8 mouse cellular contexts compared by ENCODE assay signal in the genomic region with DNA sequence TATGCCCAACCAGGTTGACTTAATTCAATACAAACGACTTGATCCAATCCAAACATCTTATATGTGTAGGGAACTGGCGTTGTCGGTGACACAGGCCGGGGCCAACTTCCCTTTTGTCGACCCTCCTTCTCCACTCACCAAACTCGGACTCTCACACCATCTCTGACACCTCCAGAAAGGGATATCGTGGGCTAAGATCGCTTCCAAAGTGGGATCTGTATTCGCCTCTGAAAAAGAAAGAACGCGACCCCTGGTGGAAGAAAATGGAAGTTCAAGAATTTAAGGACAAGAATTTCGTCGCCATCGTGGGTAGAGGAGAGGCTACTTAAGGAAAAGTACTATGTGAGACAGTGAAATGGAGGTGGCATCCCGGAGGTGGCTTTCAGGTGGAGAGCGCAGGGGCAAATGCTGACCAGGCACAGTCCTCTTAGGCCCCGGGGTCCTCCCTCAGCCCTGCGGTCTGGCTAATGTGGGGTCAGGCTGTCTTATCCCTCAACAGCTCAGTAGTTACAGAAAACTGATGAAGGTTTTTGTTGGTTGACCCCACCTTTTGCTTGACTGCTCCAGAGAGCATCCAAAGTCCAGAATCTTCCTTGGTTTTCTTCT. TPM values are rescaled to one million over a fixed set of nuclear protein-coding genes. Genes with fewer than 3 reads are reported as not detected.
DNase-seq lines count a peak whose midpoint lies in the region; ATAC-seq and TF ChIP-seq lines count a peak whose summit lies in the region.

No protein-coding gene starts in this region.

- peak overlapping the region; percentile 51 for H3K4me2 ChIP-seq in liver, embryonic 13.5 days
- no peak overlapping the region for H3K4me2 ChIP-seq in neural tube, embryonic 12.5 days (replicated peaks)

- no peak overlapping the region for H3K27ac ChIP-seq in cortical plate, adult 2 months (ENCODE audit: insufficient read depth, low read length)
- H3K27ac ChIP-seq in kidney, adult 2 months (ENCODE audit: insufficient read depth, low read depth, low read length) = no peak overlapping the region
- no peak overlapping the region for H3K27ac ChIP-seq in liver, embryonic 13.5 days
- no peak overlapping the region for H3K27ac ChIP-seq in neural tube, embryonic 12.5 days

- no peaks in the 10 kb centered on the region for H3K9me3 ChIP-seq in liver, embryonic 13.5 days (replicated peaks)
- H3K9me3 ChIP-seq in neural tube, embryonic 12.5 days = no peaks in the 10 kb centered on the region

- 6% methylated on average over 18 of the region's 18 CpGs for WGBS in kidney, adult 2 months
- 5% methylated on average over 18 of the region's 18 CpGs for WGBS in liver, embryonic 13.5 days (ENCODE audit: insufficient replicate concordance)
- 4% methylated on average over 18 of the region's 18 CpGs for WGBS in neural tube, embryonic 12.5 days

- no peak overlapping the region for H3K4me3 ChIP-seq in cortical plate, adult 2 months (ENCODE audit: insufficient read depth, low read length)
- H3K4me3 ChIP-seq in kidney, adult 2 months (ENCODE audit: insufficient read depth, low read depth, low read length) = no peak overlapping the region
- peak overlapping the region; percentile 41 for H3K4me3 ChIP-seq in liver, embryonic 13.5 days (replicated peaks)
- no peak overlapping the region for H3K4me3 ChIP-seq in neural tube, embryonic 12.5 days

- H3K4me1 ChIP-seq in cortical plate, adult 2 months (ENCODE audit: control insufficient read depth, insufficient read depth, low read length) = no peaks in the 10 kb centered on the region
- peaks cover 3% of the 10 kb centered on the region; the same call in 1 of the 2 replicates for H3K4me1 ChIP-seq in kidney, adult 2 months (ENCODE audit: control insufficient read depth, insufficient read depth, low read length)
- H3K4me1 ChIP-seq in liver, embryonic 13.5 days (replicated peaks) = peaks cover 29% of the 10 kb centered on the region
- peaks cover 21% of the 10 kb centered on the region for H3K4me1 ChIP-seq in neural tube, embryonic 12.5 days

- peaks cover 10% of the 10 kb centered on the region for H3K27me3 ChIP-seq in kidney, adult 2 months (replicated peaks; ENCODE audit: control insufficient read depth, insufficient read depth, low read length)
- H3K27me3 ChIP-seq in liver, embryonic 13.5 days = peaks cover 66% of the 10 kb centered on the region
- H3K27me3 ChIP-seq in neural tube, embryonic 12.5 days (replicated peaks) = peaks cover 66% of the 10 kb centered on the region

- TF ChIP-seq POLR2A in cortical plate, adult 2 months (IDR thresholded peaks at IDR 0.05; ENCODE audit: extremely low read depth, insufficient read depth, low read length) = no peak
- TF ChIP-seq POLR2A in kidney, adult 2 months (IDR thresholded peaks at IDR 0.05; ENCODE audit: low read depth, low read length) = no peak

- no peaks in the 10 kb centered on the region for H3K36me3 ChIP-seq in kidney, adult 2 months (ENCODE audit: control insufficient read depth, insufficient read depth, low read length)
- H3K36me3 ChIP-seq in liver, embryonic 13.5 days = no peaks in the 10 kb centered on the region
- H3K36me3 ChIP-seq in neural tube, embryonic 12.5 days = no peaks in the 10 kb centered on the region

- ATAC-seq in liver, embryonic 13.5 days (ENCODE audit: low read depth) = no peak
- peak; percentile 29; the same call in 1 of the 2 replicates for ATAC-seq in neural tube, embryonic 12.5 days (ENCODE audit: low FRiP score, low read depth)

- TF ChIP-seq CTCF in cortical plate, adult 2 months (IDR thresholded peaks at IDR 0.05; ENCODE audit: extremely low read depth, insufficient read depth, low read length) = peak; percentile 50
- TF ChIP-seq CTCF in kidney, adult 2 months (conservative IDR thresholded peaks at IDR 0.05; ENCODE audit: insufficient read depth, insufficient read length, low read depth, low read length) = peak; percentile 30; the same call in 1 of the 2 replicates

- DNase-seq in CD4-positive, CD25-positive, alpha-beta regulatory T cell, adult 2 months (ENCODE audit: low read depth, low spot score) = peak; percentile 84
- DNase-seq in Muller cell, postnatal 12 days (ENCODE audit: inconsistent ontology term) = peak; percentile 78
- DNase-seq in heart, adult 8-10 months (ENCODE audit: low spot score) = peak; percentile 66
- peak; percentile 74 for DNase-seq in kidney, adult 2 months
- DNase-seq in liver, embryonic 13.5 days = peak; percentile 33
- DNase-seq in ovary, adult 18-20 months (ENCODE audit: low spot score) = no peak

- no peak overlapping the region for H3K9ac ChIP-seq in liver, embryonic 13.5 days
- no peak overlapping the region for H3K9ac ChIP-seq in neural tube, embryonic 12.5 days

RNA-seq across cellular contexts. Expression of a gene that starts 53.7 kb away (rescaled TPM):
- polyA plus RNA-seq in cortical plate, adult 2 months (2012; rRNA removed) = 45.4 TPM in 2 replicates
- 10 to 100 TPM; 20.3 to 23.7 (median 21.8) TPM for total RNA-seq in heart, adult 8-10 months (2022)
- 15.4 and 15.5 TPM in 2 replicates for polyA plus RNA-seq in kidney, adult 2 months (2012; rRNA removed)
- polyA plus RNA-seq in liver, embryonic 13.5 days (2015; fragmentation: Nextera tagmentation; extraction: Ambion mirVana) = 15.6 and 18.4 TPM in 2 replicates
- 21.7 and 24.1 TPM in 2 replicates for polyA plus RNA-seq in neural tube, embryonic 12.5 days (2016; fragmentation: Nextera tagmentation; extraction: Ambion mirVana)

RNA-seq across cellular contexts. Expression of a gene that starts 53.9 kb away (rescaled TPM):
- 15.2 and 18.6 TPM in 2 replicates for polyA plus RNA-seq in cortical plate, adult 2 months (2012; rRNA removed)
- not detected for total RNA-seq in heart, adult 8-10 months (2022)
- polyA plus RNA-seq in kidney, adult 2 months (2012; rRNA removed) = not detected in 2 replicates
- polyA plus RNA-seq in liver, embryonic 13.5 days (2015; fragmentation: Nextera tagmentation; extraction: Ambion mirVana) = not detected in 2 replicates
- not detected in 2 replicates for polyA plus RNA-seq in neural tube, embryonic 12.5 days (2016; fragmentation: Nextera tagmentation; extraction: Ambion mirVana)

Comparison
In these comparisons a context has a peak if more than half of its experiments do, and no peak if none do; other contexts are left out.
1. RNA of a gene that starts 53.9 kb away (polyA plus RNA-seq): 15.2 to 18.6 TPM in cortical plate, adult 2 months; not detected in kidney, adult 2 months, not detected in liver, embryonic 13.5 days and not detected in neural tube, embryonic 12.5 days; every median in the first group is over 10 times any median in the second.